Mouse (Mus musculus) forebrain, embryonic 14.5 days (tissue): ENCODE results near the gene Pfn1. TPM values are rescaled to one million over a fixed set of nuclear protein-coding genes. Genes with fewer than 3 reads are reported as not detected.

Experiments used
- ATAC-seq: fragments of 200-750 bp; cut with Nextera tagmentation; 2 replicates; pipeline ENCODE4 v1.8.0; 2017; ENCODE audit warnings: mild to moderate bottlenecking, moderate library complexity
- DNase-seq: peaks from one replicate; pipeline ENCODE4 v3.0.0-alpha.2; 2015; ENCODE audit warnings: low spot score
- H3K27ac ChIP-seq: fragments of 300-500 bp; sonication (generic); 2 replicates; pipeline ENCODE4 v1.5.1; 2014; ENCODE audit warnings: low read depth, mild to moderate bottlenecking, control low read depth, low read length, moderate library complexity
- H3K27me3 ChIP-seq: fragments of 300-500 bp; sonication (generic); replicated peaks from 2 replicates; pipeline ENCODE4 v1.6.1; 2014; ENCODE audit warnings: low read length, control low read depth, mixed read lengths; ENCODE audit not compliant: control insufficient read depth, insufficient read depth
- H3K36me3 ChIP-seq: fragments of 300-500 bp; sonication (generic); 2 replicates; pipeline ENCODE4 v1.6.1; 2014; ENCODE audit warnings: low read length, control low read depth; ENCODE audit not compliant: control insufficient read depth, insufficient read depth
- H3K4me1 ChIP-seq: fragments of 300-500 bp; sonication (generic); 2 replicates; pipeline ENCODE4 v1.6.1; 2014; ENCODE audit warnings: antibody characterized with exemption, low read length, control low read depth; ENCODE audit not compliant: control insufficient read depth, insufficient read depth
- H3K4me2 ChIP-seq: fragments of 300-500 bp; sonication (generic); 2 replicates; pipeline ENCODE4 v1.6.1; 2014; ENCODE audit warnings: mild to moderate bottlenecking, control low read depth, low read length
- H3K4me3 ChIP-seq: fragments of 300-500 bp; sonication (generic); 2 replicates; pipeline ENCODE4 v1.5.1; 2014; ENCODE audit warnings: low read depth, low read length, control low read depth
- H3K9ac ChIP-seq: fragments of 300-500 bp; sonication (generic); 2 replicates; pipeline ENCODE4 v1.6.1; 2014; ENCODE audit warnings: mild to moderate bottlenecking, low read length, control low read depth, moderate library complexity
- H3K9me3 ChIP-seq: fragments of 300-500 bp; sonication (generic); replicated peaks from 2 replicates; pipeline ENCODE4 v1.6.1; 2016; ENCODE audit warnings: low read length, control low read depth, mixed read lengths; ENCODE audit not compliant: control insufficient read depth
- WGBS: fragments of 180-500 bp; shearing (Covaris S2); extraction: QIAGEN DNeasy Blood & Tissue Kit; methylation state at CpG from one replicate; pipeline ENCODE4 v1.1.7; 2014; 5-methylcytosine and 5-hydroxymethylcytosine counted together
- polyA plus RNA-seq: library from polyadenylated mRNA; unstranded; fragments of >200 nt; fragmentation: Nextera tagmentation; extraction: Ambion mirVana; gene quantifications from 2 replicates; pipeline ENCODE4 v1.2.1, GENCODE M21; 2014

The Pfn1 gene
- polyA plus RNA-seq, 1 experiment from 2014 or later = 793 TPM

DNA sequence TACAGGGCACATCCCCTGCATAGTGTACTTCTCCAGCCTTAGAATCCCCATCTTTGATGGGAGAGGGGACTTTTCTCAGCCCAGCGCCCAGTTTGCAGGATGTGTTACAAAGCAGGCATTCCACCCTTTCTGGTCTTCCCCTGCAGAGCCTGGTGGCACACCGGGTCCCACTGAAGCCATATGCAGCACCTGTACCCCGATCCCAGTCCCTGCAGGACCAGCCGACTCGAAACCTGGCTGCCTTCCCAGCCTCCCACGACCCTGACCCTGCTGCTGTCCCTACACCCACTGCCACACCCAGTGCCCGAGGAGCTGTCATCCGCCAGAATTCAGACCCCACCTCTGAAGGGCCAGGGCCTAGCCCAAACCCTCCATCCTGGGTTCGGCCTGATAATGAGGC, 46.8 kb downstream of the Pfn1 start:
- H3K36me3 ChIP-seq = peaks cover 93% of the 10 kb centered on the region
- no peak overlapping the region for H3K4me2 ChIP-seq
- H3K27ac ChIP-seq = no peak overlapping the region
- H3K9ac ChIP-seq = no peak overlapping the region
- no peaks in the 10 kb centered on the region for H3K9me3 ChIP-seq
- no peaks in the 10 kb centered on the region for H3K4me1 ChIP-seq
- H3K4me3 ChIP-seq = no peak overlapping the region
- ATAC-seq = no peak
- DNase-seq = no peak
- H3K27me3 ChIP-seq = no peaks in the 10 kb centered on the region
- WGBS = 92% methylated on average over 9 of the region's 9 CpGs

DNA sequence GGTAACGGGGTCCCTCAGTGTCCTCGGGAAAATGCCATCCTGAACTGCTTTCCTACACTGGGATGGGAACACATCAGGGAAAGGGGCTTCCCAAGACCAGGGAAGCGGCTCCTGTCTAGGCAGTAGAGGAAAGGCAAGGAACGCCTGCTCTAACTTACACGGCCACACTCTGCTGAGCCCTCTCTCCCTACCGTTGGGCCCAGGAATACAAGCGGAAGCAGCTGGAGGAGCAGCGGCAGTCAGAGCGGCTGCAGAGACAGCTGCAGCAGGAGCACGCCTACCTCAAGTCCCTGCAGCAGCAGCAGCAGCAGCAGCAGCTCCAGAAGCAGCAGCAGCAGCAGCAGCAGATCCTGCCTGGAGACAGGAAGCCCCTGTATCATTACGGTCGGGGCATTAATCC, 47.7 kb downstream of the Pfn1 start:
- ATAC-seq (no peak), DNase-seq (no peak)
- WGBS = 82% methylated on average over 12 of the region's 12 CpGs
- H3K4me2 ChIP-seq = no peak overlapping the region
- H3K9ac ChIP-seq = no peak overlapping the region
- H3K36me3 ChIP-seq = peaks cover 90% of the 10 kb centered on the region
- H3K4me3 ChIP-seq = no peak overlapping the region
- no peak overlapping the region for H3K27ac ChIP-seq
- no peaks in the 10 kb centered on the region for H3K27me3 ChIP-seq
- no peaks in the 10 kb centered on the region for H3K9me3 ChIP-seq
- no peaks in the 10 kb centered on the region for H3K4me1 ChIP-seq

DNA sequence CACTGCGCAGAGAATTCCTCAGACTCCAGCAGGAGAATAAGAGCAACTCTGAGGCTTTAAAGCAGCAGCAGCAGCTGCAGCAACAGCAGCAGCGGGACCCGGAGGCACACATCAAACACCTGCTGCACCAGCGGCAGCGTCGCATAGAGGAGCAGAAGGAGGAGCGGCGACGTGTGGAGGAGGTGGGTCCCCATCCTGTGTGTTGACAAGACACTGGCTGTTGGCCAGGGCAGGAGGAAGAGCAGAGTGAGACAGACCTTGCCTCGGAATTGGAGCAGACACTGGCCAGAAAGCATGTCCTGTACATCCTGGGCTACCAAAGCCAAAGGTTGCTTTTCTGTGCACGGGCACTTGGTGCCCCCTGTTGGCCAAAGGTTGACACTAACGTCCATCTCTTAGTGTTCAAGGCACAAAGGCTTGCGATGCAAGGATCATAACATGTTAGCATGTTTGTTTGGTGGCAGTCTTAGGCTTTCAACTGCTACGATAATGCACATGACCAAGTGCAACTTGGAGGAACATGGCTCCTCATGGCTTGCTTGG, 49.3 kb downstream of the Pfn1 start:
- WGBS = 56% methylated on average over 14 of the region's 14 CpGs
- H3K27ac ChIP-seq = no peak overlapping the region
- no peak overlapping the region for H3K4me3 ChIP-seq
- H3K4me2 ChIP-seq = no peak overlapping the region
- peak; percentile 23; the same call in 1 of the 2 replicates for ATAC-seq
- no peaks in the 10 kb centered on the region for H3K9me3 ChIP-seq
- H3K4me1 ChIP-seq = no peaks in the 10 kb centered on the region
- no peak overlapping the region for H3K9ac ChIP-seq
- no peaks in the 10 kb centered on the region for H3K27me3 ChIP-seq
- peaks cover 79% of the 10 kb centered on the region for H3K36me3 ChIP-seq
- DNase-seq = peak; percentile 81

Other genes starting within 250 kb of the Pfn1 start
- gene Pelp1, start 244.6 kb downstream of the Pfn1 start, polyA plus RNA-seq = 21.4 and 32.5 TPM in 2 replicates
- 47.4 and 49.2 TPM in 2 replicates for gene Arrb2, start 222.0 kb downstream of the Pfn1 start, polyA plus RNA-seq
- 49.2 and 54.3 TPM in 2 replicates for gene Med11, start 202.7 kb downstream of the Pfn1 start, polyA plus RNA-seq
- gene Zmynd15, start 195.2 kb downstream of the Pfn1 start, polyA plus RNA-seq = 0.19 and 0.42 TPM in 2 replicates
- 1.5 and 1.9 TPM in 2 replicates for gene Cxcl16, start 194.7 kb downstream of the Pfn1 start, polyA plus RNA-seq
- gene Tm4sf5, start 149.4 kb downstream of the Pfn1 start, polyA plus RNA-seq = 1.1 and 3.4 TPM in 2 replicates
- 0.37 TPM in 1 of 2 replicates, not detected in the other for gene Vmo1, start 140.0 kb downstream of the Pfn1 start, polyA plus RNA-seq
- gene Gltpd2, start 135.4 kb downstream of the Pfn1 start, polyA plus RNA-seq = 0.42 TPM in 1 of 2 replicates, not detected in the other
- gene Psmb6, start 129.3 kb downstream of the Pfn1 start, polyA plus RNA-seq = 841 and 1,034 TPM in 2 replicates
- not detected in 2 replicates for gene Gm40193, start 121.7 kb downstream of the Pfn1 start, polyA plus RNA-seq
- gene Pld2, start 114.6 kb downstream of the Pfn1 start, polyA plus RNA-seq = 4.8 and 5.8 TPM in 2 replicates
- 10.4 and 13.6 TPM in 2 replicates for gene Mink1, start 91.8 kb downstream of the Pfn1 start, polyA plus RNA-seq
- not detected in 2 replicates for gene 4930544D05Rik, start 38.8 kb downstream of the Pfn1 start, polyA plus RNA-seq
- not detected in 2 replicates for gene Chrne, start 35.4 kb downstream of the Pfn1 start, polyA plus RNA-seq
- 0.17 and 0.22 TPM in 2 replicates for gene Gp1ba, start 15.5 kb downstream of the Pfn1 start, polyA plus RNA-seq
- gene Rnf167, start 7.4 kb downstream of the Pfn1 start, polyA plus RNA-seq = 105 and 118 TPM in 2 replicates
- gene Slc25a11, start 7.2 kb downstream of the Pfn1 start, polyA plus RNA-seq = 165 and 190 TPM in 2 replicates
- 5.7 and 5.9 TPM in 2 replicates for gene Eno3, start 2.6 kb upstream of the Pfn1 start, polyA plus RNA-seq
- 65.4 and 83.9 TPM in 2 replicates for gene Spag7, start 14.8 kb upstream of the Pfn1 start, polyA plus RNA-seq
- 8.7 and 14.9 TPM in 2 replicates for gene Camta2, start 33.5 kb upstream of the Pfn1 start, polyA plus RNA-seq
- 0.75 and 1.1 TPM in 2 replicates for gene Inca1, start 45.5 kb upstream of the Pfn1 start, polyA plus RNA-seq
- gene Kif1c, start 45.9 kb upstream of the Pfn1 start, polyA plus RNA-seq = 4.6 and 4.7 TPM in 2 replicates
- 14.9 and 16.2 TPM in 2 replicates for gene Zfp3, start 109.6 kb upstream of the Pfn1 start, polyA plus RNA-seq
- not detected in 2 replicates for gene Scimp, start 157.9 kb upstream of the Pfn1 start, polyA plus RNA-seq
- gene Rabep1, start 190.1 kb upstream of the Pfn1 start, polyA plus RNA-seq = 50.3 and 62.7 TPM in 2 replicates